Mouse (Mus musculus) kidney, postnatal 4 days (tissue): ENCODE results near the gene Atxn10.

Experiments used
- DNase-seq, 2 experiments: peaks; one replicate each; pipeline ENCODE4 v3.0.0; 2021; ENCODE audit warnings: mixed read lengths in 2 of 2

The Atxn10 gene

GRCm38 (mm10) chr15:85405567-85405966 lies 69.5 kb downstream of the Atxn10 start:
- no peak for DNase-seq

GRCm38 (mm10) chr15:85406846-85407245 lies 70.8 kb downstream of the Atxn10 start:
- DNase-seq = no peak

DNA sequence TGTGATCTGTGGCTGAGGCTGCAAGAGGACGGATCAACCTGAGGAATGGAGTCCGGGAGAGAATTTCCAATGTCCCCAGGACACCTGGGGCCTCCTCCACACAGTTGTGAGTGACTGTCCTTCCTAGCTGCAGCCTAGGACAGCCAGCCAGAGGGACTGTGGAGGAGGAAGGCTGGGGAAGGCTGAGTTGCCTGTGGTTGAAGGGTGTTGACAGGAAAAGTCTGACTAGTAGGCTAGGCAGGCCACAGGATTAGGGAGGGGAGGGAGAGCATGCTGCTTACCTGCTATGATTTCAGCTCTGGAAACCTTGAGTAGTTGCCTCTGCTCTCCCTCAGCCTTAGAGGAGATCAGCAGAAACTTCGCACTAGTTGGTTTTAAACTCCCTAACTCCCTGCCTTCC lies 71.3 kb downstream of the Atxn10 start:
- DNase-seq = no peak

DNA sequence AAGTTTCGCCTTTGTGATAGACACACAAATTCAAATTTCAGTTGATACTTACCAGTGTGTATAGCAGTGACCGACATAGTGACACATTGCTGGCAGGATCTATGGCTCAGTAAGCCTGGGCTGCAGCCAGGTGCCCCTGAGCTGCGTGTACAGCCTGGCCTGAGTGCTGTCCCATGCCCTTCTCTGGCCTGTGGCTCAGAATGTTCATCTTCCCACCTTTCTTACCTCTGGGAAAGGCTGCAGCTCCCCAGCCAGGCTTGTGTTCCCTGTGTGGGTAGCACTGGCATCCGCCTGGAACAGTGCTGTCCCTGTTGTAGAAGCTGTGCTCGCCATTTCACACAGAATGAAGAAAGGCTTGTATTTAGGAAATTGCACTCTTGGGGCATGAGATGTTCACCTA lies 72.7 kb downstream of the Atxn10 start:
- DNase-seq = no peak

DNA sequence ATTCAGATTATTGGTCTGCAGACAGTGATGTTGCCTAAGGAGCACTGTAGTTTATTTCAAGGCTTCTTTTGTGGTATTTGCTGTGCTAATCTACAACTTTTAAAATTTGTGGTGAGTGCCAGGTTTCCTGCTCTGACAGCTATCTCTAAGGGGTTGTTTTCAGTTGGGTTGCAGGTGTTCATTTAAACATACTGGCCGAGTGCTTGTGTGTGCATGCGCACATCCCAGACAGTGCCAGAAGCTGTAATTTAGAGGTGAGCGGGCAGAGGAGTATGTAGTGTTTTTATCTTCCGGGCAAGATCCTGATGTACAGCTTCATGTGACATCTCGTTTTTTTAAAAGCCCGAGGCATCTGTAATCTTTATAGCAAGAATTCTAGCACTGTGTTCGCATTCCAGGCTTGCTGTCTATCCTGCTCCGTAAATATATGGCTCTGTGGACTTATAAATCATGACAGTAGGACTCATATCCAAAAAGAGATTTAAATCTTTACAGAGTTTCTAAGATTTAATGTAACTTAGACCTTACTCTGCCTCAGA lies 73.3 kb downstream of the Atxn10 start:
- no peak for DNase-seq

GRCm38 (mm10) chr15:85409836-85410235 lies 73.8 kb downstream of the Atxn10 start:
- no peak for DNase-seq

- DNase-seq = no peak
Observed at GRCm38 (mm10) chr15:85414620-85415019, 78.6 kb downstream of the Atxn10 start.

DNA sequence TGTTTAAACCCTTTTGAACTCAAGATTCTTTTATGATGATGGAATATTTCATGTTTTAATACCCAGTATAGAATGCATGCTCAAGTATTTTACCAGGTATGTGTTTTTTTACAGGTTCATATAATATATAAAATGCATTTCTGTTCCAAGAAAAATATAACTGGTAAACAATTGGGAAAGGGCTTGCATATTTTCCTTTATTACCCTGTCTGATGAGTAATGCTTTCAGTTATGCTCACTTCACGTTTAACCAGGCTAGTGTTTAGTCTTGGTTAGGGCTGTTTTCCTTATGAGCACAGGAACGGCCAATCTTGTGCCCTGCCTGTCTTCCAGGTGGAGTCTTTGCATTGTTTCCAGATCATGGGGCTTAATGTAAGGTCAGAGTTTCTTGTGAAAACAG lies 84.6 kb downstream of the Atxn10 start:
- DNase-seq = no peak

DNA sequence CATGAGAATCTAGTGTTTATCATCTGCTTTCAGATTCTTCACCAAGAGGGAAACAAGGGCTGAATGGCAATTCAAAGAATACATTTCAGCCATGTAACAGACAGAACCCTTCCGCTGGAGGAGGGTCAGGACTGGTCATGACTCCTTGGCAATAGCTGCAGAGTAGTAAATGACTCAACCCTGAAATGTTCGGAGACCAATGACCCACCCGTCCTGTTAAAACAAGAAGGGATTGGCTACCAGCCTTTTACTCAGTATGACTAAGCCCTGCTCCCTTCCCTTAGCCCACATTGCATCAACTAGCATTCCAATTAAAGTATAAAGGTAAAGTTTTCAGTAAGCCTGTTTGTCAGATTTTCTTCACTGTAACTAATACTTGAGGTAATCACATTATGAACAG lies 88.2 kb downstream of the Atxn10 start:
- DNase-seq = no peak

DNA sequence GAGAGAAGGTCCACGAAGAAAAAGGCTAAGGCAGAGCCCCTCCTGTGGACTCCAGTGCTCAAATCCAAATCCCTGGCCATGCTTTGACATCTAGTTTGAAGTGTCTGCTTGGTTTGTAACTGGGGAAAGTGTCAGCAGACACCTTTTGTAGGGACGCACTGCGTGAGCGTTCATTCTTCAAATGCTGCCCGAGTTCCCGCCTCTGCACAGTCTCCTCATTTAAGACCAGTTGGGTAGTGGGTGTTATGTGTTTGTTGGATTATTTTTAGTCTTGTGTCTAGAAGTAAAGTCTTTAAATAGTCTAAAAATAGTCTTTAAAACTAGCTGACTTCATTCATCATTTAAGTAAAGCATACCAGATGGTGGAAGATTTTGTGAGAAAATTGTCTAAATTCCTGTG lies 92.1 kb downstream of the Atxn10 start:
- no peak for DNase-seq

DNA sequence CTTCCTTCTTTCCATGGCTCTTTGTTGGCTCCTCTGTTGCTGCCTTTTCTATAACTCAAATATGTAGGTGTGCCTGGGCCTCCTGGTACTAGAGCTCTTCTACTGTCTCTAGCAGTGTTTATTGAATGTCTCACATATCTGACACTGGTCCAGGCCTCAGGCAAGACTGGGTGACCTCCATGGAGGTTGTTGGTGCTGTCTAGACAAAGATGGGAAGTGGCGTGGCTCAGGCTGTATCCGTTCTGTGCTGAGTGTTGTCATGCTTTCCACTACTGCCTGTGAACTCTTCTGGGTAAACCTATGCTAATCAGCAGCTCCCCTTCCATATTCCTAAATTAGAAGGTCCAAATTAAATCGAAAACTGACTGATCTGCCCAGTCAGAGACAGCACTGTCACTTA lies 106.5 kb downstream of the Atxn10 start:
- no peak for DNase-seq

DNA sequence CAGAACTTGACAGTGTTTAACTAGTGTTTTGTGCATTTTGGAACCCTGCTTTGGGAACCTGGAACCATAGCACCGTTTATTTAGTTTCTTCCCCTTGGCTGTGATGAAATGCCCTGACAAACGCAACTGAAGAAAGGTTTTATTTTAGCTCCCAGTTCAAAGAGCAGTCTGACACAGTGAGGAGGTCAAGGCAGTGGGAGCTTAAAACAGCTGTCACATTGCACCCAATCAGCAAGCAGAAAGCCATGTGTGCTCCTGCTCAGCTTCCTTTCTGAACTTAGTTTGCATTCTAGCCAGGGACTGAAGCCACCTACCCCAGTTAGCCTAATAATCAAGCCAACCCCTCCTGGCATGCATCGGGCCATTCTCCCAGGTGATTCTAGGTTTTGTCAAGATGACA lies 110.6 kb downstream of the Atxn10 start:
- no peak for DNase-seq

- no peak for DNase-seq
Observed at GRCm38 (mm10) chr15:85456891-85457290, 120.8 kb downstream of the Atxn10 start.

DNA sequence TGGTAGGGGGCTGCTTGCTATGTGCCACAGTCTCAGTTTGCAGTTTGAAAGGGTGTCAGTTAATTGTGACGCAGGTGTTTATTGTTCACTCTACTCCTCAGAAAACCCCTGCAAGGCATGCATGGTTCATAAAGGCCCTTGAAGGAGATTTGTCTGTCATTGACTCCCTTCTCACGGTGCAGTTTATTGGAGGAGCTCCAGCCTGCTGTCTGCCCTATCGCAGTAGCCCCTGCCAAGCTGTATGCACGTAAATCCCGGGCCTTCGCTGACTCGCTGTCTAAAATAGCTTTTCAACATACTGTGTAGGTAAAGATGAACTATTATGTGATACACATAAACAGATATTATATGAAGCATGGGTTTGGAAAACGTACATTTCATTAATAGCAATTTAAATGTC lies 121.8 kb downstream of the Atxn10 start:
- no peak for DNase-seq

DNA sequence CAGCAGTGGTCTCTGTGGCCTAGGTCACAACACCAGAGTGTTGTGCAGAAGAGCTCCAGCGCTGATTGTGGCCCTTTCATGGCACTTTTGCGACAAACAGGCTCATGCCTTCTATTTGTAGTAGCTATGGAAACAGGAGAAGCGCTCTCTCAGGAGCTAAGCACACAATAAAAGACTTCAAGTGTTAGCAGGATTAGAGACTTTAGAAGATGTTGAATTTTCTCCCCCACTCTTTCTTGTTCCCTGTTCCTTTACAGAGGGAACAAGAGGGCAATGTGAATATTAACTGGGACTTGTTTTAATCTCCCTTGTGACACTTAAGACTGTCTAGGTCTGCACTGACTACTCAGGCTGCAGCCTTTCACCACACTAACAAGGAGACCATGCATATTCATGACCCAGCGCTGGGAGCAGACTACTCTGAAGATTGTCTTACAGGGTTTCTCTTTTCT lies 122.6 kb downstream of the Atxn10 start:
- DNase-seq = no peak

GRCm38 (mm10) chr15:85461541-85461940 lies 125.5 kb downstream of the Atxn10 start:
- no peak for DNase-seq

DNA sequence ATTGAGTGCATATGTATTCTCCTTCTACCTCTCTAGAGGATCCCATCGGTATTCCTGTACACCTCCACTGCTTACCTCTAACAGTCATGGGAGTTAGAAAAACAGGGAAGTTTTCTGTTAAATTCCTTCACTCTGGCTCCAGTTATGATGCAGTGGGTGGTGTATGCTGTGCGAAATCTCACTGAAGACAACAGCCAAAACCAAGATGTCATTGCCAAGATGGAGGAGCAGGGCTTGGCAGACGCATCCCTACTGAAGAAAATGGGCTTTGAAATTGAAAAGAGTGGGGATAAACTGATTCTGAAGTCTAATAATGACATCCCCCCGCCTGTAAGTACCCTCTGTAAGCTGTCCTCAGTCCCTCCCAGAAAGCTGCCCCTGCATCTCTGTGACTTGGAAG lies 126.1 kb downstream of the Atxn10 start:
- DNase-seq = no peak

DNA sequence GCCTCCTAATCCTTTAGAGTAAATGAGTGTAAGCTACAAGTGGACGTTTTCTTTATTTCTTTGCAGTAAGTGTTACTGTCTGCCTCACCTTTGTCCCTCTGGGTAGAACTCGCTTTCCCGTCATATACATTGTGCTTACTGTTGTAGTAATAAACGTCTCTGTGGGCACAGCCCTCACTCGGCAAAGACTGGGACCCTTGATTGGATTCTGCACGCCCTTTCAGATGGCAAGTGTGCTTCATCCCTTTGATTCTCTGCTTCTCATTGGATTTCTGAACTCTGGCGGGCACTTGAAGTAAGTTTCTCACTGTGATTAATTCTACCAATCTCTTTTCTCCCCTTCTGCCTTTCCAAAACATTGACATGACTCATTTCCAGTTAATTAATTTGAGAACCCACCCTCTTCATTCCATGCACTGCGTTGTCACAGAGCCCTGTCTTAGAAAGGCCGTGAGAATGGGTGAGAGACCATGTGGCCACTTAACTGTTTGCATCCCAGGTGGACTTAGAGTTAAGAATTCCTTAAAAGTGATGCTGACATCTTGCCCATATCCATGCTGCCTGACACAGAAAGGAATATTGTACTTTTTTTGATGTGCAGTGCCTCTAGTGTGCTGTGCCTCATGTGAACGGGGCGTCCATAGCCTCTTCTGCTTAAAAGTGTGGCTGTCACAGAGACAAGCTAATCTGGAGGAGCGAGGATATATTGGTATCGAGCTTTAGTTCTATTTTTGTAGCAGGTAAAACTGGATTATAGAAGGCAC lies 127.2 kb downstream of the Atxn10 start:
- no peak for DNase-seq

DNA sequence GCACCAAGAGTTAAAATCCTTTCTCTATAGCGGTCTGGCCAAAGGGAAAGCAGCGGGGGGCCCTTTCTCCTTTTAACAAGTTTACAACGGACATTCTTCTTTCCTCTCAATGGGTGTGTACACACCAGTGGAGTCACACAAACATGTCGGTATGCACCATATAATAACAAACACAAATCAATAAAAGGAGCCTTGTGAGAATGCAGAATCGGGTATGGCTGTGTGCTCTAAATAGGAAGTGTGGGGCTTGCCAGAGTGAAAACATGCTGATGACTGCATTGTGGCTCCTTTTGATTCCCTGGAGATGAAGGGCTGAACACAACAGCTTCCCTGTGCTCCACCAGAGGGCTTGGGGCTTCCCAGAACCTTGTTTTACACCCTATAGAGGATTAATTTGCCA lies 128.1 kb downstream of the Atxn10 start:
- DNase-seq = no peak

GRCm38 (mm10) chr15:85464823-85465565 lies 128.9 kb downstream of the Atxn10 start:
- peak; percentile 70 to 74 for DNase-seq

- DNase-seq = no peak
Observed at GRCm38 (mm10) chr15:85466456-85467067, 130.5 kb downstream of the Atxn10 start.

DNA sequence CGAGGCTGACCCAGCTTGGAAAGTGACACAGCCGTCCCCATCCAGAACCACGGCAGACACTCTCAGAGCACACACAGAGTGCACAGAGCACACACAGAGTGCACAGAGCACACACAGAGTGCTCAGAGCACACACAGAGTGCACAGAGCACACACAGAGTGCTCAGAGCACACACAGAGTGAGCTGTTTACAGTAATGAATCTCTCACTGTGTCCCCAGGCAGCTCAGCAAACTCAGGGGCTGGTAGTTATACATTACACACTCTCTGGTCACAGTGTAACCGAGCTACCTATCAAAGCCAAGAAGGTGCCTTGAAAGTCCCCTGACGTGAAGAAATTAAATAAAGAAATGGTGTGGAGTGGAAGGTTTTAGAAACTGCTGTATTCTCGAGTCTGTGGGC lies 133.4 kb downstream of the Atxn10 start:
- peak in 1 of 2 experiments; percentile 29 for DNase-seq

GRCm38 (mm10) chr15:85474697-85475096 lies 138.7 kb downstream of the Atxn10 start:
- peak; percentile 38 to 40 for DNase-seq

- peak; percentile 82 to 86 for DNase-seq
Observed at GRCm38 (mm10) chr15:85477584-85477983, 141.5 kb downstream of the Atxn10 start.
